Mouse (Mus musculus) brain, embryonic 14.5 days (tissue): Measurements from ENCODE around the gene Myo15b. TPM values are rescaled to one million over a fixed set of nuclear protein-coding genes. Genes with fewer than 3 reads are reported as not detected.
A peak's percentile ranks its signal among the peaks of the same experiment; 100 is the strongest.

Experiments used
- DNase-seq: peaks from one replicate; pipeline ENCODE4 v3.0.0-alpha.2; 2011; ENCODE audit warnings: low read depth
- CTCF ChIP-seq: fragments of 200-500 bp; IDR thresholded peaks from 2 replicates; pipeline ENCODE4 v1.5.1; 2012; ENCODE audit warnings: inconsistent platforms, mild to moderate bottlenecking, moderate library complexity, borderline replicate concordance; ENCODE audit not compliant: insufficient read depth, insufficient read length; ENCODE audit errors: extremely low read depth
- POLR2A ChIP-seq: fragments of 200-500 bp; IDR thresholded peaks from 2 replicates; pipeline ENCODE4 v1.6.1; 2012; ENCODE audit warnings: mild to moderate bottlenecking, inconsistent platforms, borderline replicate concordance; ENCODE audit not compliant: poor library complexity, insufficient read depth, insufficient read length, severe bottlenecking; ENCODE audit errors: extremely low read depth
- polyA plus RNA-seq: library from polyadenylated mRNA; depleted of rRNA; stranded (reverse); fragments of >200 nt; gene quantifications from 2 replicates; pipeline ENCODE4 v1.2.3, GENCODE M21; 2012; rRNA removed

Gene Myo15b
- 0.14 and 0.23 TPM in 2 replicates for polyA plus RNA-seq

DNA sequence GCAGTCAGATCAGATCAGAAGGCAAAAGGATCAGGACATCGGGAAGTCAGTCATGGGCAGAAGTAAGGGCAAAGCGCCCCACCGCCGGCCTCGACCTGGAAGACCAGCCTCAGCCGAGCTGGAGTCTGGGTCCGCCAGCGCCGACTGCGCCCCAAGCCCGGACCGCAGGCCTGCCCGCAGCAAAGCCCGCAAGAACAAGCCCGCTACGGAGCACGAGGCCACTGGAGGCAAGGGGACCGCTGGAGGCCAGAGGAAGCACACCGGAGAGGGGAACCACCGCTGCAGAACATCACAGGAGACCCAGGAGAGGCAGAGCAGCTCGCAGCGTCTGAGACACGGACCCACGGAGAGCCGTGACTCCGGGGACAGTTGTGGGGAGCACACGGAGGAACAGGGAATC, at the start of gene Myo15b:
Myo15b (plus strand) TSS at position 53 of the 400 bp plus-strand sequence.
- DNase-seq: no peak
- TF ChIP-seq POLR2A: no peak
- no peak for TF ChIP-seq CTCF

DNA sequence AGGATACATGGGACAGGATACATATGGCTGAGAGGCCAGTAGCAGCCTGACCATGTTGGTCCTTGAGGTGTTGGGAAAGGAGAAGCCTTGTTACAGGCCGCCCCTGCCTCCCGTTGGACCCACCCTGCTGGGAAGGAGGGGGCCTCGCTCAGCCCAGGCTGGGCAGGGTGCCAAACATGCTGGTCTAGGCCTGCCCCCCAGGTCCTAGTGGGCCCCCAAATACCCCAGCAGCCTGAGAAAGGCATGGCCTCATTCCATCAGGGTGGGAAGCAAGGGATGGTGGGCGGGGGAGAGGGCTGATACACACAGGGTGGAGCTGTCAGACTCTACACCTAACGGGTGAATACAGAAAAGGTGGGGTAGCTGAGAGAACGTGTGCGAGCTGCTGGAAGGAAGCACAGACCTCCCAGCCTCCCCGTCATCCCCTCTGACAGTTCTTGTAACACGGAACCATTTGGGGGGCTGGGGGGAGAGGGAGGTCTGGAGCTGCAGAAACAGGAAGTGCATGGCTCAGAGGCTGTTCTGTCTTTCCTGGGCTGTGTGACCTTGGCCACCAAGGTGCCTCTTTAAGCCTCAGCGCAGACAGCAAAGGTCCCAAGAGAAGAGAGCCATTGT, 49.4 kb upstream of the Myo15b start:
- TF ChIP-seq POLR2A: no peak
- no peak for TF ChIP-seq CTCF
- DNase-seq: peak; percentile 87

DNA sequence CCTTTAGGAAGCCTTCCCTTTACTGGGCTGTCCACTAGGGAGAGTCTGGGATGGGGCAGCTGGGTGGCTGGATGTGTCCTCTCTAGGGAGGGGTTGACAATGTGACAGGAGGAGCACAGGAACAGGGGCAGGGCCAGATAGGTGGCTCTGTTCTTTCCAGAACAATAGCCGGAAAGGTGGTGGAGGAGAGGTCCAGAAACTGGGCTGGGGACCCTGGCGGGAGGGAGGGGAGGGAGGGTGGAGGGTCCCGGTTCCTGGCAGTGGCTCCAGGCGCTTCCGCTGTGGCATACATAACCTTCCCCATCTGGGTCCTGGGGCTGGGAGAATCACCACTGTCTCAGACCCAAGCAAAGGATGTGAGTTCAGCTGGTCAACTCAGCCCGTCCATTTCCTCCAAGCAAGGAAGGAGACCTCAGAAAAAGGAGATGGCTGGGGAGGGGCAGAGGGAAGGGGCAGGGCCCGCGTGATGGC, 48.9 kb upstream of the Myo15b start:
- TF ChIP-seq POLR2A: no peak
- TF ChIP-seq CTCF: no peak
- DNase-seq: no peak

DNA sequence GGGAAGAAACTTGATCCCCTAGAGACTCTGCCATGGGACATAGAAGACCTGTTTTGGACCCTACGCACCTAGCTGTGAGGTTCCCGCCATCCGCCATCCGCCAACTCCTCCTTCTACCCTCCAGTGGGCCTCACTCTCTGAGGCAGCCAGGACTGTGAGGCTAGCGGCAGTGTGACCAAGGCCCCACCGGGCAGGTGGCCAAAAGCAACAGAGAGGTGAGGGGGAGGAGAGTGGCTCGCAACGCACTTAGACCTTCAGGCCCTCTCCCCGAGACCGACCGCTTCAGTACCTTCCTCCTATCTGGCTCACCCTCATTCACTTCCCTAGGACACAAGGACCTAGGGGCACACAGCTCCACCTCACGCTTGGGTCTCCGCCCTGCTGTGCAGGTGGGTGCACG, 47.8 kb upstream of the Myo15b start:
- DNase-seq: peak; percentile 68

DNA sequence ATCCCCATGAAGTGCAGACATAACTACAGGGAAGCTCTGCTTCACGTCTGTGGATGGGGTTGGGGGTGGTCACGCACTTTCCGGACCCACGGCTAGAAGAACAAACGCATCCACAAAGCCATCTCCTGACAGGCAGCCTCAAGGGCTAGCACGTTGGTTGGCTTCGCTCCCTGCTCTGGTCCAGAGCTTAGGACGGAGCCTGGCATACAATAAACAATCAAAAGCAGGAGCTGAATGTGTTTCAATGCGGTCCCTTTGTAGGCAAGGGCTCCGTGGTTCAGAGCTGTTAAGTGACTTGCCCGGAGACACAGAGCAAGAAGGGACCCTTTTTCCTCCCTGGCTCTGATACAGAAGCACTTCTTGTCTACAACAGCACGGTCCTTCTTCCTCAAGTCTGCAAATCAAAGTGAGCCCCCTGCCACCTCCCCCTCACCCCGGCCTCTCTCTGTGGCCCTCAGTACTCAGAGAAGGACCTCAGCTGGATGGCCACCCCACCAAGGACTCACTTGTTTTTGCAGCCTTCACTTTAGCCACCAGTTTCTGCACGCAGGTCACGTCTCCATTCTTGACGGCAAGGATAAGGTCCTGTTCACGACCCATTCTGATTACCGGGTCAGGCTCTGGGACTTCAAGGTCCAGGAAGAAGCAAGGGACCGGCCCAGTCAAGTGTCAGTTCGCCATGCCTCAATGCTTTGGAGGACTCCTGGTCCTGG, 46.7 kb upstream of the Myo15b start:
- DNase-seq: no peak
- TF ChIP-seq CTCF: no peak
- no peak for TF ChIP-seq POLR2A

More for the DNA sequence above, 47.8 kb upstream of the Myo15b start:
- TF ChIP-seq POLR2A (no peak), CTCF (no peak)

DNA sequence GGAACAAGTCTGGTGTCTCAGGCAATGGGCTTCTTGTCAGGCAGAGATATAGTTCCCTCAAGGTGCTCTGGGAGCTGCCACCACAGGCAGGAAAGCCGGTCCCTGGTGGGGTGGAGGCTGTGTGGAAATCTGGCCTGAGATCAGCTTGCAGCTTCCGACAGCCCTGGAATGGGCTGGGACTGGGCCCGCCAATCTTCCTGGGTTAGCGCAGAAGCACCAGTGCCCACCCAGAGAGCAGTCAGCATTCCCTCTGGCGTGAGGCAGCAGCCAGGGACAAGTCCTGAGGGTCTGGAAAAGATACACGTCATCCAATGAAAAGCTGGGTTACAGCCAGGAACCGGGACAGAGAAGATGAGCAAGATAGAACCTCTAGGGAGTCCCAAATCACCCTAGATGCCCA, 46.1 kb upstream of the Myo15b start:
- no peak for DNase-seq
- TF ChIP-seq POLR2A: no peak
- no peak for TF ChIP-seq CTCF

DNA sequence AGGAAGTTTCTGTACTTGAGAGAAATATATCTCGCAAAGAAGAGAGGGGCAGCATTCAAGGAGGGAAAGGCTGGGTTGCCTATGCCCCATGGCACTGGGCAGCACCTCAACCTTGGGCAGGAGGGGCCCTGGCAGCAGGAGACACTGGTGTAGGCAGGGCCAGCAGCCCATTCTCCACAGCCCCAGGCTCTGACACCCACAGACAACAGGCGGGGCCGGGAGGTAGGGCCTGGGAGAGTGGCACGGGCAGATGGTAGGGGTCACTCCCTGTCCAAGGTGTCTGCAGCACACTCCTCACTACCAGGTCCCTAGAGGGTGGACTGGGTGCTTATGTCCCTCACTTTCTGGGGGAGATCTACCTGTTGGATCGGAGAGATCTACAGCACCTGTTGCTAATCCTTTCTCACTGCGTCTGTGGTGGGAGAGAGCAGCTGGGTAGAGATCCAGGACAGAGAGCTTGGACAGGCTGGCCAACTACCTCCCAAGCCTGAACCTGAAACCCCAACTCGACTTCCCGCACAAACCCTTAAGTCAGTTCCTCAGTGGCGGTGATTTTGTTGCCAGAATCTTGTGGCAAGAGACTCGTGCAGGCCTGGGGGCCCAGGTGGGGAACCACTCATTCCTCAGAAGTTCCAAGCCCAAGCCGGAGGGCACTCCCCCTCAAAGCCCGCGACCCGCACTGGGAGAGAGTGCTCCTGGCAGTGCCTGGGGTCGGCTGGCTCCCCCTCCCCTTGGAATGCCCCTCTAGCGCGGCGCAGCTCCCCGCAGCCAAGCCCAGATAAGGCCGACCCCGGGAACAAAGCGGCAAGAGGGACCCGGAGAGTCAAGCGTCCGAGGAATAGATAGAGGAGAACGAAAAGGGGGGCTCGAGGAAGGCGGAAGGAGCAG, 45.4 kb upstream of the Myo15b start:
- no peak for DNase-seq
- TF ChIP-seq CTCF (no peak), POLR2A (no peak)

DNA sequence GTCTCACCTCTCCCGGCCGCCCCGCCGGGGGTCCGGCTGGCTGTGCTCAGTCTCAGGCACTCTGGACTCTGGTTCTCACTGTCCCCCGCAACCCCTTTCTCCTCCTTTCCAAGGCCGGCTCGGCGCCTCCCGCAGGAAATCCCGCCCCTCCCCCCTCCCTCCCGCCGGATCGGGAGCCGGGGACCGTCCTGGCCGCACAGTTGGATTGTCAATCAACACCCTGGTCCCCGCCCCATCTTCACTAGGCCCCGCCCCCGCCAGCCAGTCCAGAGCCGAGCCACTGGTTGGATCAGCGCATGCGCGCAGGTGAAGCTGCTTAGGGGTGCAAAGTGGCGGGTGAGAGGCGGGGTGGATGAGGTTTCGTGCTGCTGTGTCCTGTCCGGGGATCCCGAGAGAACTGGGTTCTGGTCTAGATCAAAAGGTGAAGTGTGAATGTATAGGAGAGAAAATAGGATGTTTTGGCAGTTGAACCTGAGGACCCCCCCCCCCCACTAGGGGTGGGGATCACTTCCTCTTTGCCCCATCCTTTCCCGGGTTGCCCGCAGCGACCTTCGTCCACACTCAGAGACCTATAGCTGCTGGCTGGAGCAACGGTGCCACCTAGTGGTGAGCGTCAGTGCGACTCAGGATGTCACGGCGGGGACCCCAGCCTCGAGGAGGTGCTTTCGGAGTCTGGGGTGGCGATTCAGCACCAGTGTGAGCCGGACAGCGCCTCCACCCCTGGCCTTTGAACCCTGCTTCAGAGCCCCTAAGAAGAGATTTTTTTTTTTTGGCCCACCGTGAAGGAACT, 44.5 kb upstream of the Myo15b start, which contains the start of gene Caskin2:
Caskin2 (minus strand) TSS at position 133 of the 790 bp plus-strand sequence.
- peak; percentile 98 for DNase-seq
- TF ChIP-seq POLR2A (no peak; the same call in 1 of the 2 replicates), CTCF (peak; percentile 95)

DNA sequence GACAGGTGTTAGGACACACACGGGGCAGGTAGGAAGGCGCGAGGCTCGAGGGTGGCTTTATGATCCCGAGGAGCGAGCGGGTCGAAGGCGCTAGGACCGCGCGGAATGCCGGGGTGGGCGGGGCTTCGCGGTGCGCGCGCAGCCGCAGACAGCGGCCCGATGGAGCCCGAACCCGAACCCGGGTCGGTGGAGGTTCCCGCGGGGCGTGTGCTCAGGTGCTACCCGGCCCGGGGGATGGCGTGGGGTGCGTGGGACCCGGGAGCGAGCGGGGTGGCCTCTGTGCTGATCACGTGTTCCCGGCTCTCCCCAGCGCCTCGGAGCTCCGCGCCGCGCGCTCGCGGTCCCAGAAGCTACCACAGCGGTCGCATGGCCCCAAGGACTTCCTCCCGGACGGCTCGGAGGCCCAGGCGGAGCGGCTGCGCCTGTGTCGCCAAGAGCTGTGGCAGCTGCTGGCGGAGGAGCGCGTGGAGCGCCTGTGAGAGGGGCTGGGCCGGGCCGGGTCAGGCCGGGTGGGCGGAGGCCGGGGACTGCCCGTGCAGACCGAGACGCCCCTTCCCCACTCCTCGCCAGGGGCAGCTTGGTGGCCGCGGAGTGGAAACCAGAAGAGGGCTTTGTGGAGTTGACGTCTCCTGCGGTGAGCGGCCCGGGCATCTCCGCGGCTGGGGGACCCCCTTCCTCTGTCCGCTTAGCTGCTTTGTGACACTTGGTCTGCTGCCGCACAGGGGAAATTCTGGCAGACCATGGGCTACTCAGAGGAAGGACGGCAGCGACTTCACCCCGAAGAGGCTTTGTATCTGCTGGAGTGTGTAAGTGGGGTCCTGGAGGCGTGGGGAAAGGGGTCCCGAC, 43.4 kb upstream of the Myo15b start, which contains the start of gene Tsen54:
Tsen54 (plus strand) TSS at position 120 of the 846 bp plus-strand sequence.
- peak; percentile 86 for DNase-seq
- TF ChIP-seq POLR2A (peak; percentile 86), CTCF (no peak)
